Mouse (Mus musculus) retina, adult 2 months (tissue): ENCODE data around the gene Sik1.
"Not testable (repeated sequence)": the region's sequence is repeated elsewhere in the genome, so short reads cannot be mapped to it uniquely, and the experiment has no call there.

Experiments
- DNase-seq: peaks from one replicate; pipeline ENCODE4 v3.0.0-alpha.2; 2012; ENCODE audit warnings: low read depth, low spot score

Gene Sik1

GRCm38 (mm10) chr17:31855597-31856518 is at the start of gene Sik1:
TSS of gene Sik1 (minus strand) at chr17:31855804.
- DNase-seq = peak; percentile 95

- no peak for DNase-seq
Observed at GRCm38 (mm10) chr17:31905201-31905790, 49.7 kb upstream of the Sik1 start.

GRCm38 (mm10) chr17:31904036-31904435 is 48.4 kb upstream of the Sik1 start:
- no peak for DNase-seq

GRCm38 (mm10) chr17:31902630-31903198 is 47.1 kb upstream of the Sik1 start:
- no peak for DNase-seq

DNA sequence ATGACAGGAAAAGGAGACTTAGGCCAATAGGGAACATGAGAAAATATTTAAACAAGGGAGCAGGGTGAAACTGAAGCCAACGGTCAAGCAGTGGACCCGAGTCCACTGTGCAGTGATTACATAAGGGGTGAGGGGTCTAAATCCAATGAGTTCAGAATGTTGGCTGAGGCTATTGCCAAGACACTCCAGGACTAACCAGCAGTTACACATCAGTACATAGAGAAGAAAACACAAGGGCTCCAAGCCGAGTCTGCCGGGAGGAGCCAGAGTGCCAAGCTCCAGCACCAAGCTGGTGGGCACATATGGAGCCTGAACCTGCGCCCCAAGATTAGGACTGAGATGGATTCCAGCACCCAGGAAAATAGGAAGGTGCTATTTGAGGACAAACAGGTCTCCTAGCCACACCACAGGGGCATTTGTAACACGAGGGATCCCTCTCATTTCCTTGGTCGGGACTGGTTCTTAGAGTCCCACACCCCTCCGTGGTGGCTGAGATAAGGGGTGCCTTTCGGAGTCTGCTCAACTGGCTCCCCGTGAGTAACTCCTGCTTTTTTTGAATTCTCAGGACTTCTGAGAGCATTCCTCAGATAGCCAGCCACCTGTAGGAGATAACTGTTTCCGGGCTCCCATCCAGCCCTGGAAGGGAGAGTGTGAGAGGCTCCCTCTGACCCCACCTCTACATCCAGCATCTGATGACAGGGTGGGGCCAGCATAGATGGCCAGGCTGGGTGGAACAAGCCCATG is 46.0 kb upstream of the Sik1 start:
- DNase-seq = no peak

DNA sequence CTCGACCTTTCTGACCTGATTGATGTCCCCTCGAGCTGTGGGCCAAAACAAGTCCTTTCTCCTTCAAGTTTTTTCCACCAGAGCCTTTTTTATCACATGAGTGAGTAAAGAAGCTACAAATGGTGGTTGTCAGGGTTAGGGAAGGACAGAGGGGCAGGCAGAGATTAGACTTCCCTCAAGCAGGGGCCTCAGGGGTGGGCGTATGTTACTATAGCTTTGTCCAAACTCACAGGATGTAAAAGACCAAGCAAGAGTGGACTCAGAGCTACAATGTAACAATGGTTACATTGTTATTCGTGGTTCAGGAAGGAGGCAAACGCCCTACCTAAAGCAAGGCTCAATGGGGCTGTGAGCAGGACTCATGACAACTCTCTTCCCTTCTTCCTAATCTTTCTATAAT is 43.3 kb upstream of the Sik1 start:
- no peak for DNase-seq

DNA sequence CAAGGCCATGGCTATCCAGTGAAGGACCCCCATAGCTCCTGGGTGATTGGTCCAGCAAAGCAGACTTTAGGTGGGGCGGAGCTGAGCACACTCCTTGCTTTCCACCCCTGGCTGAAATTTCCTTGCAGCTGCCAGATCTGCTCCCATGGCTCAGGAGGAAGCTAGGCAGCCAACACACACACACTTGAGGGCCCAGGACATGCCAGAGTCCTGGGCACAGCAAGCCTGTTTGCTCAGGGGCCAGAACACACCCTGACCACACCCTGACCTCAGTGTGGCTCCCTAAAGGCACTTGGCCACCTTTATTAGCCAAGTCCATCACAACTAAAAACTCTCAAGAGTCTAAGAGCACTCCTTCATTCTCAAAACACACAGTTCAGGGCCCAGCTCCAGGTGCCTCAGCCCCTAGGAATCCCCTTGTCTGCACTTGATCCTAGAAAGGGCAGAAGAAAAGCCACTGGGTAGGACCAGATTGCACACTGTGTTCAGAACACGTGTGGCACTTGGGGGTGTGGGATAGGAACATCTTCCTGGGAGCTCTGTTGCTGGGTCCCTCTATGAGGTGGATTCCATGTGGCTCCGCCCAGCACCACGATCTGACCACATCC is 41.7 kb upstream of the Sik1 start:
- DNase-seq = no peak

- DNase-seq = no peak
Observed at GRCm38 (mm10) chr17:31896751-31897150, 41.1 kb upstream of the Sik1 start.

DNA sequence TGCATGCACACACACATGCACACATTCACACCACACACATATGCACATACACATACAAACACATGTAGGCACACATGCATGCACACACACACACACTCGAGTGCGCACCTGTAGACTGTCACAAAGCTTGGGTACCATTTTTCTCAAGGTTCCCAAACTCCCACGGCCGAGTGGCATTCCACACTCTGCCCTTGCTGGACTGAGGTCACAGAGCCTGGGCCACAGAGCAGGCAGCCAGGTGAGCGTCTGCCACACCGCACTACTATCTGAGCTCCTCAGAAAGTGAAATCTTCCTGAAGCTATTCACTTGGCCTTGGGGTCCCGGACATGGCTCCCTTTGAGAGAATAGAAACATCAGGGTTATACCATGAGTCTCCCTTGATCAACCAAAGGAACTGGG is 40.7 kb upstream of the Sik1 start:
- DNase-seq = no peak

- no peak for DNase-seq
Observed at GRCm38 (mm10) chr17:31893371-31894060, 37.9 kb upstream of the Sik1 start.

- DNase-seq = no peak
Observed at GRCm38 (mm10) chr17:31892750-31893149, 37.1 kb upstream of the Sik1 start.

DNA sequence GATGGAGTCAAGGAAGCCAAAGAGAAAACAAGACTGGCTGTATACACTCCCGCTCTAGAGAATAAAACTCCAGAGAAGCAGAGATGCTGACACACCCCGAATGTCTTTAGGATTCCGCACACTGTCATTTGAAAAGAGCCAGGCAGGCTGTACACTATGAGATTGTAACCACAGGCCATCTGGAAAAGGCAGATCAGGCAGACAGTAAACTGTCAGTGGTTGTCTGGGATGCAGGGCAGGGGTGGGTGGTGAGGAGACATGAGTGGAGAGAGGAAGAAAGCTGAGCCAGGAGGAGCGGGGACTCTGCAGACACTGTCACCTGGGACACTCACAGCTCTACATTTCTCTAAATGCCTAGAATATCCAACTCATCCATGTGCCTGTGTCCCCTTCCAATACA is 36.3 kb upstream of the Sik1 start:
- DNase-seq = no peak

DNA sequence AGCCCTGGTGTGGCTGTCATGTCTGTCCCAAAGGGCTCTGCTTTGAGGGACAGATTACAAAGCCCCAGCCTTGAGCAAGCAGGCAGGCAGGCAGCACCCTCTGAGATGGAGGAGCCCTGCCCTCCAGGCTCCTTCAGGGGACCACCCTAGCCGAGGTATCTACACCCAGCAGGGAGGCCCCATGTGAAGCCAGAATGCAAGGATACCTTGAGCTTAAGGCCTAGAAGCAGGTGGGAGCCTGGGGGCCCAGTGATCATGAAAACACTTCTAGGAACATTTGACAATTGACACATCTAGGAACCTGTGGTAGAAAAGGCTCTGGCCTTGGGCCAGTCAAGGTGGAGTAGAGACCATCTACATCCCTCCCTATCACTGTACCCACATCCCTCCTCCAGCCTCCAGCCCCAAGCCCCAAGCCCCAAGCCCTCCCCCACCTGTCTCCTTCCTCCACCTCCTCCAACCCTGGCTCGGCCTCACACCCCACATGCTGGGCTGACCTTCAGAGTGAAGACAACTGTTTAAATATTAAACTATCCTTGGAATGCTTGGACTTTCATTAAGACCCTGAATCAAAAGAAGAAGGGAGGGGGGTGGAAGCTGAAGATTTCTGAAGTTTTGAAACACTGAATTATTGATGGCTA is 34.8 kb upstream of the Sik1 start:
- DNase-seq = no peak

GRCm38 (mm10) chr17:31889446-31890201 is 34.0 kb upstream of the Sik1 start:
- no peak for DNase-seq

DNA sequence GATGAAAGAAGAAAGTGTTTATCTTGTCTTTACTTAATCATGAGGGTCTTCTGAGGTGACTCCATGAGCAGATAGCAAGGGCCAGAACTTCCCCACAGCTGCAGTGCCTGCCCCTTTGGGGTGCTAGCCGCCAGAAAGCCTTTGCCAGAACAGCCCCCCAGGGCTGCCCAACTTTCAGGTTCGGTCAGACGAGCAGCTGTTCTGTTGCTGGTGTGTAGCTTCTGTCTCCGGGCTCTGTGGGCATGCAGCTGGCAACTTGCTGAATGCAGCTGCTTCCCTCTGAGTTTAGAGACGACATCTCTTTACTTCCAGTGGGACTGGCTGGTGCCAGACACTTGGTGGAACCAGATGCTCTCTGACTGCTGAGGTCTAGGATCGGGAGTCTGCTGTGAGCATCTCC is 32.9 kb upstream of the Sik1 start:
- DNase-seq = no peak

- DNase-seq = not testable (repeated sequence)
Observed at GRCm38 (mm10) chr17:31884676-31885075, 29.1 kb upstream of the Sik1 start.

DNA sequence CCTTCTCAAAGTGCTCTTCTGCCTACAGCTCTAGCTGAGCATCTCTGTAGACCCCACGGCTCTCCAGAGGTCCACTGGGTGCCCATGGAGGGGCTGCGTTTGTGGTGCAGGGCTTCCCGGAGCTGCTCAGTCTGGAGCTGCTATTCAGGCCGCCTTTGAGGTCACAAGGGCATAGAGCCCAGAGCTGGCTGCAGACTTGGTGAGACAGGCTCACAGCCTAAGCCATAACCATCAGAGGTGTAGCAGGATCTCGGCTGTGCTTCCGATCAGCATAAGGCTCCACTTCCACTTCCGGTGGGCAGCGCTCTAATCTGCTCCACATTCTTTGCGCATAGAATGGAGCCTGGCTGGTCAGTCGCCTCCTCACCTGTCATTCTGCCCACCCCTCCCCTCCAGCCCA is 23.8 kb upstream of the Sik1 start:
- no peak for DNase-seq

- DNase-seq = no peak
Observed at GRCm38 (mm10) chr17:31877650-31878141, 22.1 kb upstream of the Sik1 start.

- no peak for DNase-seq
Observed at GRCm38 (mm10) chr17:31877181-31877581, 21.6 kb upstream of the Sik1 start.

GRCm38 (mm10) chr17:31876775-31877174 is 21.2 kb upstream of the Sik1 start:
- DNase-seq = no peak
